Mouse (Mus musculus) retina, postnatal 7 days (tissue): ENCODE measurements around the gene Rab19.
"Not testable (repeated sequence)": the region's sequence is repeated elsewhere in the genome, so short reads cannot be mapped to it uniquely, and the experiment has no call there.

Source experiments
- DNase-seq: peaks from one replicate; pipeline ENCODE4 v3.0.0-alpha.2; 2012; ENCODE audit warnings: low read depth, low spot score

The Rab19 gene

DNA sequence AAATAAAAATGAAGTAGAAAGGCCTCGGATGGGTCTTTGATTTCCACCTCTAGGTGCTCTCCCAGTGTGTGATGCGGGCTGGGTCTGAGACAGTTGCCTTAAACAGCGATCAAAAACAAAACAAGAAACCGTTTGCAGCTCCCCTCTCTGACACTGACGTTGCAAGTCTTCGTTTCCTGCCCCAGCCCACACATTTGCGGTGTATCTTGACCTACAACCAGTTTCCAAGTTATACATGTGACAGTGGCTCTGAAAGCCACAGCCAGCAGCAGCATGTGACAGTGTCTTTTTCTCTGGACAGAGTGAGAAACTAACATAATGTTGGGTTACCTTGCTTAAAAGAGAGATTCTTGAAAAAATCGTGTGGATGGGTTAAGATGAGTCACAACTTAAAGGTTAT, 1.2 kb upstream of the Rab19 start:
- no peak for DNase-seq

DNA sequence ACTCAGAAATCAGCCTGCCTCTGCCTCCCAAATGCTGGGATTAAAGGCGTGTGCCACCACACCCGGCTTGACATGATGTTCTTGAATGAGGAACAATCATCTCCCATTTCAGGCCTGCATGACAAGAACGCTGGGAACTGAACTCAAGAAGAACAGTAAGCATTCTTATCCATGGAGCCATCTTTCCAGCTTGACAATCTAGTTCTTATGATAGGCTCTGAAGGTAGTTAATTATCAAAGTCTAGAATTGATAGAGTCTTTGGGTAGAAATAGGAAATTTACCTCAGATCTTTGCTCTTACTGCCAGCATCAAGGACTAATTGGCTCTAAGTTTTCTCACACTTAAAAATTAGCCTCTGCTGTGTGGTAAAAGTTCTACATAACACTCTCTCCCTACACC, 699 bp upstream of the Rab19 start:
- DNase-seq, result no peak

DNA sequence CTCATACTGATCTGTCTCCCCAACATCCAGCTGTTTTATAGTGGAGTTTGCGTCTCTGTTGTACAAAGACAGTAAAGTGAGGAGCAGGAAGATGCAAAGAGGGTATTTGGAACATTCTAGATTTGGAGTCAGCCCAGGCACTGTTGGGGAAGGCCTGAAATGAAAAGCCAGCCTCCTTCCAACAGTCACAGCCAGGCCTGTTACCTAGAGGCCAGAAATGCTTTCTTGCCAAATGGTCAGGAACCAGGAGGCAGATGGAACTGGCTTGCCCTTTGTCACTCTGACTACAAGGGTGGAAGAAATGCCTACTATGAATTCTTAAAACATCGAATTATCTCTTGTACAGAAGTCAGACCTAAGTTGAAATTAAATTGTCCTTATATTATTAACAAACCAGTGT, 9.0 kb downstream of the Rab19 start:
- no peak for DNase-seq

DNA sequence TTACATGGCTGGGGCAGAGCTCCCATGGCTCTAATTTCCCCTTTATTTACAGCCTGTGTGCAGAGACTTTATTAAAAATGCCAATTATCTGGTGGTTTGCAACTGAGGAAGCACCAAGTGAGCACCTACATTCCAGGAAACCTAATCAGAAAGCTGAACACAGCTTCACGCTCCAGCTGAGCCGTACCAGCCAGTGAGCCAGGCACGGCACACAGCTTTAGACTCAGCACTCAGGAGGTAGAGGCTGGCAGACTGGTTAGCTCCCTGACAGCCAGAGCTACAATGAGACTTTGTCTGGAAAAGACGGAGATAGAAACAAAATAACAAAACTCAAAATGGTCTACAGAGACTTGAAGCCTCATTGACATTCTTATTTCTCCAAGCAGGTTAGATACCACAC, 14.5 kb downstream of the Rab19 start:
- DNase-seq, result no peak

DNA sequence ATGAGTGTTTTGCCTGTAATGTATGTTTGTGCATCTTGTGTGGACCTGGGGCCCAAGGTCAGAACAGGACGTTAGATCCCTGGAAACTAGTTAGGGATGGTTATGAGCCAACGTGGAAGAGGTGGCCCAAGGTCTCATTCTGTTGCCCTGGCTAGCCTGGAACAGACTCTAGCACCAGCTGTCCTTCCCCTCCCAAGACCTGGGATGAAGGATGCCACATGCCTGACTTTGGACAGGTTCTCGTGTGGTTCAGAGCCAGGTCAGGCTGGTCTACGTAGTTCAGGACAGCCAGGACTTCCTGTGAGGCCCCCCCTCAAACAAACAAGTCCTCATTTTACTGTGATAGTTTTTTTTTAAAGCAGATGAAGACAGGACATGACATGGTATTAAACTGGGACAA, 14.9 kb downstream of the Rab19 start:
- no peak for DNase-seq

DNA sequence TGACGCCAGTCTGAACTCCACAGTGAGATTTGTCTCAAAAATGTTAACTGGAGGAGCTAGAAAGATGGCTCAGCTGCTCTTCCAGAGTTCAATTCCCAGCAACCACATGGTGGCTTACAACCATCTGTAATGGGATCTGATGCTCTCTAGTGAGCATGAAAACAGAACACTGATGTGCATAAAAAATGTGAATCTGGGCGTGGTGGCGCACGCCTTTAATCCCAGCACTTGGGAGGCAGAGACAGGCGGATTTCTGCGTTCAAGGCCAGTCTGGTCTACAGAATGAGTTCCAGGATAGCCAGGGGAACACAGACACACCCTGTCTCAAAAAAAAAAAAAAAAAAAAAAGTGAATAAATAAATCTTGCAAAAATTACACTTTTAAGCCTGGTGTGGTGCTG, 16.1 kb downstream of the Rab19 start:
- DNase-seq, result no peak

DNA sequence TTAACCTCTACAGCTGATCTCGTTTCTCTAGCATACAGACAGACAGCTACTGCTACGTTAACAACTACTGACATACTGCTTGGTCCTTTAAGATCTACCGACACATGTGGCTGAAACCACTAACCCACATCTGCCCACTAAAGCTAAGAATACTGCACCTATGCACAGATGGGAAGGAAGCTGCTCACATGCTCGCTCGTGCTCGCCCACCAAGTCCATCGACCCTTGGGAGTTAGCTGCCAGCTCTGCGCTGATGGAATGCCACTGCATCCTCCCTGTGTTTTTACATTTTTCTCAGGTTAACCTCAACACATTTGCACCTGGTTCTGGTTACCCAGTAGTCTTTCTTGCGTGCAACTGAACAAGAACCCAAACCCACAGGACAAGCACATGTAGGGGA, 17.4 kb downstream of the Rab19 start:
- no peak for DNase-seq

DNA sequence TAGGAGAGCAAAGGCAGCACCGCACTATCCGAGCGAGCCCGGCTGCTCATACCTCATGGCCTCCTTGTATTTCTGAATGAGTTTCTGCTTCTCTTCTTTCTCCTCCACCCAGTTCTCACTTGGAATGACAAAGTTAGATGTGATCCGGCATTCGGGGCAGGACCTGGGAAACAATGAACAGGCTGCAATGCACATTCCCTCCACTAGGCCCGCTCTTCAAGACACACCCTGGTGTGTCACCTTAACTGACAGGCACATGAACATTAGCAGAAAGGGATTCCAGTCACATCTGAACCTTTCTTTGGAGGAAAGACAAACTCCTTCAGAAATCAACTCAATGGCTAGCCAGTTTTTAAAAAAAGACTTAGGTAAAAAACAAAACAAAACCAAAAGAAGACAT, 19.4 kb downstream of the Rab19 start:
- no peak for DNase-seq

DNA sequence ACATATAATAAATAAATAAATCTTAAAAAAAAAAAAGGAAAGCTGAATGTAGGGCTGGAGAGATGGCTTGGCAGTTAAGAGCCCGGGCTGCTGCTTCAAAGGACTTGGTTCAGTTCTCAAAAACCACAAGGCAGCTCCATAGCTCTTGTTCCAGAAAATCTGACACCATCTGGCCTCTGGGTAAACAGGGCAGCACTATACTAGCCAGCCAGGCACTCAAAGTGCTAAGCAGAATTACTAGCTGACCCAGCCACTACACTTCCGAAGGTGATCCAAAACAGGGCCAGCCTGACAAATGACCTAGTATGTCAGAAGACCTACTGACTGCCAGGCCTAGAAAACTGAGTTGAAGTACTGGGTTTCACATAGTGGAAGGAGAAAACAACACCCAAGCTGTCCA, 22.2 kb downstream of the Rab19 start:
- no peak for DNase-seq

DNA sequence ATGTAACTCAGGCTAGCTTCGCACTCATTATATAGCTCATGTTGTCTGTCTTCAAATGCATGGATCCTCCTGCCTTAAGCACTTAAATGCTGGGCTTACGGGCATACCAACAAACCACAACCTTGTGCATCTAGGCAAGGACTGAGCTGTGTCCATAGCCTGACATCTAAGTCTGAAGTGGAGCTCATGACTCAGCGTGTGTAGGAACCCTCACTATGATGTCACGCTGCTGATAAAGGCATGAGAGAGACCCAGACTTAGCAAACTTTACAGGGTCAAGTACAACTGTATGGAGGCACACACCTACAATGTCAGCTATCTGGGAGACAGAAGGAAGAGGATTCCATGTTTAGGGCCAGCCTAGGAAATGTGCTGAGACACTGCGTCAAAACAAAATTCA, 25.5 kb downstream of the Rab19 start:
- DNase-seq, result no peak

DNA sequence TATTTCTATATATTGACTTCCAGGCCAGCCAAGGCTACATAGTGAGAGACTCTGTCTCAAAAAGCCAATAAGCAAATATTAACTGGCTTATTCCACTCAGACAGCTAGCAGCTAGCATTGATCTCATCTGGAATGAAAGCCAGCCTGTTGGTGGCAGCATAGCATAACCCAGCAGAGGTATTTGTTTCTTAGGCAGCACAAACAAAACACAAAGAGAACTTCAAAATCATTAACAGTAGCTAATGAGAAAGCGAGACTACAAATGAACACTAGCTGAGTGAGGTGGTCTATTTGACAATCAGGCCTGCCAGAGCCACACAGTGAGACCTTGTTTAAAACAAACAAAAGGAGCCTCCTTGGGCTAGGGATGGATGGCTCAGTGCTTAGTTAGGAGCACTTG, 33.1 kb downstream of the Rab19 start:
- DNase-seq, result no peak

DNA sequence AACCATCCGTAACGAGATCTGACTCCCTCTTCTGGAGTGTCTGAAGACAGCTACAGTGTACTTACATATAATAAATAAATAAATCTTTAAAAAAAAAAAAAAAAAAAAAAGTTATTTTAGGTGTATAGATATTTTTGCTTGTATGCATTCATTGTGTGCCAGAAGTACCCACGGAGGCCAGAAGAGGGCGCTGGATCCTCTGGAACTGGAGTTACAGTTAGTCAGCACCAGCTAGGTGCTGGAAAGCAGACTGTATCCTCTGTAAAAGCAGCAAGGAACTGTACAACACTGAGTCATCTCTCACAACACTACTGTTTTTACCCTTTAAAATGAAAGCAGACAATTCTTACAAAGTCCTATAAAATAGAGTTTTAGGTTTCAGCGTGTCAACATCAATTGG, 34.8 kb downstream of the Rab19 start:
- no peak for DNase-seq

DNA sequence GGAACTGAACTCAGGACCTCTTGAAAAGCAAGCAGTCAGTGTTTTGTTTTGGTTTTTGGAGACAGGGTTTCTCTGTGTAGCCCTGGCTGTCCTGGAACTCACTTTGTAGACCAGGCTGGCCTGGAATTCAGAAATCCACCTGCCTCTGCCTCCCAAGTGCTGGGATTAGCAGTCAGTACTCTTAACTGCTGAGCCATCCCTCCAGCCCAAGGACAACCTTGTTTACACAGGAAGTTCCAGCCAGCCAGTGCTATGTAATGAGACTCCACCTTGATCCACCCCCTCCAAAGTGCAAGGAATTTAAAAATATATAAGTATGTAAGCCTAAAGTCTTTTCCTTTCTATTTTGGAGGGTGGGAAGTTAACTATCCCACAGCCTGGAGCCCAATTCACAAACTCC, 35.7 kb downstream of the Rab19 start:
- not testable (repeated sequence) for DNase-seq

DNA sequence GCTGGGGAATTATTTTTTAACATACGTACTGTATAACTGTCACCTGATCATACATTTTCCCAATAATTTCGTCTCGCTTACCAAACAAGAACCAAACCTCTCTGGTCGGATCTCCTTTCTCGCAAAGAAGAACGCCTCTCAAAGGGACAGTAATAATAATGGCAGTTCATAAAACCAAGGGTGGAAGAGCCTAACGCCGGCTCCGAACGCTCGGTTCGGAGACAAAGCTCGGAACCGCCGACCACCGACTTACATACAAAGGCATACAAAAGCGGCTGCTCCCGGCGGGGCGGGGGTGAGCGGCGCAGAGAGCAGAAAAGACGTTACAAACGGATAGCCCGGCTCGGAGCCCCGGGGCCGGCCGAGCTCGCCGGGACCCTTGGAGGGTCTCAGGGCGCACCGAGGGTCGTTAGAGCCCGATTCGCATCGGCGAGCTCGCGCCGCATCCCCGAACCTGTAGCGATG, 38.4 kb downstream of the Rab19 start:
- DNase-seq, result no peak

DNA sequence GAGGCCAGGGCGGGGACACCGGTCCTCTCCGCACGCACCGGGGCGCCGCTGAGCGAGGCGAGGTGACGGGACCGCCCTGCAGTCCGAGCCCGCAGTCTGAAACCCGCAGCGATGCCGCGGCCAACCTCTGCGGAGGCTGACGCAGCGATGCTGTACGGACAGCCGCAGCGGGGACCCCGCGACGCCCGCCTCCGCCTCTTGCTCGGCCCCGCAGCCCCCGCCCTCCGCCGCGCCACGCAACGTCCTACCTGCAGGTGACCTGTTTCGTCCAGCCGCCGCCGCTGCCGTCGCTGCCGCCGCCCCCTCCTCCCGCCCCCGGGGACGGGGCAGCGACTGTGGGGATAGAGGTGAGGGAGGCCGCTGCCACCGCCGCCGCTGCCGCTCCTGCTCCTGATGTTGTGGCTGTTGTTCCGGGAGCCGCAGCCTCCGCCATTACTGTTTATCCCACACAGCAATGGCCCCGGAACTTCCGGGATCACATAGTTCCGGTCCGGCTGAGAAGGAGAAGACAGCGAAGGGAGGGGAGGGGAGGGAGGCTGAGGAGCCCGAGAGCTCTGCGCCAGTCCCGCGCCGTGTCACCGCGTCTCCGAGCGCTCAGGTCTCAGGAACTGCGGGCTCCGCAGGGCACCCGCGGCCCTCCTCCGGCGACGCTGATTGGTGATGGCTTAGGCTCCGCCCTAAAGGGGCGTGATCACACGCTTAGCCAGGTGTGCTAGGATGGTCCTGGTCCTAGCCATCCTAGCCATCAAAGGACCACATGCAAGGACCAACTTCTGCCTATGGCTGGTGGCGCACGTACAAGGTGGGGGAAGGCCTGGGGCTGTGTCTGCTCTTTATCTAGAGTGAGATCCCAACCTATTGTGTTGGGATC, 39.1 kb downstream of the Rab19 start, which contains the start of gene Mkrn1:
TSS of gene Mkrn1 (minus strand) at position 612 of the 871 bp plus-strand sequence.
- peak; percentile 84 for DNase-seq

DNA sequence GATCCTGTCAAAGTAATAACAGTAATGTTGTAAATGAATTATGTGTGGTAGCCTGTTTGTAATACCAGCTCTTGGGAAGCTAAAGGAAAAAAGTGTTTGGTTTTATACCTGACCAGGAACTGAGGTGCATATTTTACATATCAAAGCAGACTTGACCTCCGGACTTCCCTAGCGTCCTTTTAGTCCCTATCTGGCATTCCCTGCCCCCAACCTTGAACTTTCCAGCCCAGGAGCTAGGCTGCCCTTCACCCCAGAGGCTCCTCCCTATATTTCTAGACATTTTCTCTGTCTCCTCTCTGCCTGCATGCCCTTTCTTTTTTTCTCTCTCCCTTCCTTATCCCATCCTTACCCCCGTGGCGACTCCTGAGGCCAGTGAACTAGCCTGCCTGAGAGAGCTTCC, 39.9 kb downstream of the Rab19 start:
- no peak for DNase-seq

DNA sequence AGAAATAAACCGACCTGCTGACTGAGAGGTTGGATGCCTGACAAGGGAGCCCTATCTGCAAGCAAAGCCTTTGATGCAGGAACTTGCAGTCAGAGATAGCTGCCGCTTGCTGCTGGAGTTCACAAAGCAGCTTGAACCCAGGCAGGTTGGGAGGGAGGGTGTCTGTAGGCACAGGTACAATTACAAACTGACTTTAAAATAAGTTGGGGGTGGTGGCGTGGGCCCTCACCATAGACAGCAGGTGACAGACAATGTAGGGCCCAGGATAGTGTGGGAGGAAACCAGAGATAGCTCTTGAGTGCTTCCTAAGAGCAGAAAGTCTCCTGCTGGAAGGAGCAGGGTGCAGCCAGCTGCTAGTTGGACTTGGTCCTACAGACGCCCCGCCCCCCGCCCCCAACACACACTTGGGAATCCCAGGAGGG, 42.2 kb downstream of the Rab19 start:
- DNase-seq, result no peak

DNA sequence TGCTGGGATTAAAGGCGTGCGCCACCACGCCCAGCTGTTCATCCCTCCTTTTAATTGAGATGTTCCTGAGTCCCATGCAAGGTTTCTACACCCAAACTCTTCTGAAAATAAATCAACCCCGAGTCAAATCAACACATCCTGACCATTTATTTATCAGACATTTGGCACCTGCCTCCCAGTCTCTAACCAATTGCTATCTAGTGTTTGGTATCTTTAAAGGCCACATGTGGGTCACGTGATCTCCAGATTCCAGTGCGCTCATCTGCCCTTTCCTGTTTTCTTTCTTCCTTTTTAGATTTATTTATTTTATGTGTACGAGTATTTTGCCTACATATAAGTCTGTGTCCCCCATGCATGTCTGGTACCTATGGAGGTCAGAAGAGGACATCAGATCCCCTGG, 42.7 kb downstream of the Rab19 start:
- no peak for DNase-seq

DNA sequence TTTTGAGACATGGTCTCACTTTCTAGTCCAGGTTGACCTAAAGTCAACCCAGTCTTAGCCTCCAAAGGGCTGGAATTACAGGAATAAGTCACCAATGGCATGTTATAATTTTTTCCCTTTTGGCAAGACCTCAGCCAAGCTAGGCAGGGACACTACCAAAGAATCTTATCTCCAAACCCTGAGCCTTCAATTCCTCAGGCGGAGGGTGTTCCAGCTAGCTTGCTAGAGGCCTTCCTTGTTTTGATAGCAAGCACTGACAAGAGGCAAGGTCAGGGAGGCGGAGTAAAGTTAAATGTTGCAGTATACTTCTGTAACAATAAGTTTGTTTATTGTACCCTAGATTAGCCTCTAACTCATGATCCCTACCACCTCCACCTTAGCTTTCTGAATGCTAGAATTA, 44.2 kb downstream of the Rab19 start:
- DNase-seq, result no peak

DNA sequence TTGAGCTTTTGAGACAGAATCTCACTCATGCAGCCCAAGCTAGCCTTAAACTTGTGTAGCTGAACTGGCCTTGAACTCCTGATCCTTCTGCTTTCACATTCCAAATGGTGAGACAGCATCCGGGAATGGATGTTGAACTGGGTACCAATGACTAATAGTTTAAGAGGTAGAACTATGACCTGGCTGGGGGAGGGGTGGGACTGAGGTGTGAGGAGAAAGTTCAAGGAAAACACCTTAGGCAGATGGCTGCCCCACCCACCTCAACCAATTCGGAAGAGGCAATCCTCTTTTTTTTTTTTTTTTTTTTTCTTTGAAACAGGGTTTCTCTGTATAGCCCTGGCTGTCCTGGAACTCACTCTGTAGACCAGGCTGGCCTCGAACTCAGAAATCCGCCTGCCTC, 45.8 kb downstream of the Rab19 start:
- no peak for DNase-seq

DNA sequence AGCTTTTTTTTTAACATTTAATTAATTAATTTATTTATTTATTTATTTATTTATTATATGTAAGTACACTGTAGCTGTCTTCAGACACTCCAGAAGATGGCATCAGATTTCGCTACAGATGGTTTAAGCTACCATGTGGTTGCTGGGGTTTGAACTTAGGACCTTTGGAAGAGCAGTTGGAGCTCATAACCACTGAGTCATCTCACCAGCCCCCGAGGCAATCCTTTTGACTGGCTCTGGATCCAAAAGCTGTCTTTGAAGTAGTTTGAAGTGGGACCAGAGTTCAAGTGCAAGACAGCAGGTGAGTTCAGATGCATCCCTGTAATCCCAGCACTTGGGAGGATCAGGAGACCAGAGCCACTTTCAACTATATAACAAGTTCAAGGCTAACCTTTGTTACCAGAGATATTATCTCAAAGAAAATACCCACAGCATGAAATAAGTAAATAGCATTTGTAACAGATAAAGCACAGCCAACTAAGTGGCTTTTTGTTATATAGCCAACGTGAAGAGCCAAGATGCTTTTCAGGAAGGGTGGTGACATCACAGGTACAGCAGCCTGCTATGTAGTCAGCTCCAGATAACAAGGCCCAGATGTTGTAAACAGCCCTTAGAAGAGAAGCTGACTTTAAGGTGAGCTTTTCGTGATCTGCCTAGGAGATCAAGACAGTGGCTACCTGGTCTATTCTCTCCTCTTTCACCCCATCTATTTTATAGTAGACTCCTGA, 46.5 kb downstream of the Rab19 start:
- DNase-seq, result no peak

DNA sequence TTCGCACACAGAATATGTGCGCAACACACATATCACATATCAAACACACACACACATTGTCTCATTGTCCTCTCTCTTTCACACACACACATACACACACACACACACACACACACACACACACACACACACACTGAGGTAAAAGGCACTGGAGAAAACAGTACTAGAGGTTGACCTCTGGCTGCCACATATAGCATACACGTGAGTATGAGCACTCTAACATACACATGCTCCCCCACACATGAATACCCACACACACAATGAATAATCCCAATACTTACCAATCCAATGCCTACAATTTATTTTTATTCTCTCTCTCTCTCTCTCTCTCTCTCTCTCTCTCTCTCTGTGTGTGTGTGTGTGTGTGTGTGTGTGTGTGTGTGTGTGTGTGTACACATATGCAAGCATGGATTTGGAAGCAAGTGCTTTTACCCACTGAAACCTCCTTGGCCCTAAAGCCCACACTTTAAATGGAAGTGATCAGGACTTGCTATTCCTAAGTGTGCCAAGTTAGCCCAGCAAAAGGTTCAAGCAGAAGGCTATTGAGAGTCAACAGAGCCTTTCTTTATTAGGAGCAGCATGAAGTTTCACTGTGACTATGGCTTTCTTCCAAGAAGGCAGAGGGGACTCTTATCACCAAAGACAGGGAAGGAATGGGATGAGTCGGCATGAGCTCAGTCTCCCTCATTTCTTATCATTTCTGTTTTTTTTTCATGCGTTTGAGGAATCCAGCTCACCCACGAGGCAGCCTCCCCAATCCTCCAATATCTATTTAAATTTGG, 48.2 kb downstream of the Rab19 start:
- no peak for DNase-seq
